Mouse (Mus musculus) urinary bladder, postnatal 36 days (tissue): ENCODE measurements around the gene Ube2o.
A peak's percentile ranks its signal among the peaks of the same experiment; 100 is the strongest.

Source experiments
- DNase-seq, 2 experiments: peaks; one replicate each; pipeline ENCODE4 v3.0.0; 2022; ENCODE audit warnings: low spot score in 2 of 2, mixed read lengths in 1 of 2

The Ube2o gene

GRCm38 (mm10) chr11:116580711-116581375 lies 404 bp downstream of the Ube2o start:
- DNase-seq = peak; percentile 27 to 30

GRCm38 (mm10) chr11:116580031-116580652 lies 1.1 kb downstream of the Ube2o start:
- no peak for DNase-seq

GRCm38 (mm10) chr11:116579280-116579679 lies 2.0 kb downstream of the Ube2o start:
- no peak for DNase-seq

- no peak for DNase-seq
These were observed 5.9 kb downstream of the Ube2o start for GRCm38 (mm10) chr11:116575396-116575795.

GRCm38 (mm10) chr11:116574982-116575381 lies 6.3 kb downstream of the Ube2o start:
- DNase-seq = no peak

- DNase-seq = no peak
These were observed 6.8 kb downstream of the Ube2o start for GRCm38 (mm10) chr11:116574486-116574885.

- DNase-seq = no peak
These were observed 8.3 kb downstream of the Ube2o start for GRCm38 (mm10) chr11:116572756-116573543.

GRCm38 (mm10) chr11:116571767-116572679 lies 9.2 kb downstream of the Ube2o start:
- no peak for DNase-seq

- no peak for DNase-seq
These were observed 10.4 kb downstream of the Ube2o start for GRCm38 (mm10) chr11:116570821-116571220.

GRCm38 (mm10) chr11:116567531-116567930 lies 13.7 kb downstream of the Ube2o start:
- no peak for DNase-seq

- no peak for DNase-seq
These were observed 15.8 kb downstream of the Ube2o start for GRCm38 (mm10) chr11:116565283-116566041.

- DNase-seq = no peak
These were observed 24.9 kb downstream of the Ube2o start for GRCm38 (mm10) chr11:116556308-116556707.

GRCm38 (mm10) chr11:116555572-116555971 lies 25.7 kb downstream of the Ube2o start:
- no peak for DNase-seq

GRCm38 (mm10) chr11:116554171-116554878 lies 26.9 kb downstream of the Ube2o start:
- no peak for DNase-seq

GRCm38 (mm10) chr11:116552194-116552593 lies 29.1 kb downstream of the Ube2o start:
- DNase-seq = no peak

- DNase-seq = no peak
These were observed 30.5 kb downstream of the Ube2o start for GRCm38 (mm10) chr11:116550748-116551147.

GRCm38 (mm10) chr11:116549273-116550038 lies 31.8 kb downstream of the Ube2o start:
- DNase-seq = no peak

- DNase-seq = no peak
These were observed 32.5 kb downstream of the Ube2o start for GRCm38 (mm10) chr11:116548780-116549179.

- no peak for DNase-seq
These were observed 33.8 kb downstream of the Ube2o start for GRCm38 (mm10) chr11:116547296-116548060.
